Mouse (Mus musculus) embryonic facial prominence, embryonic 15.5 days (tissue): Measurements from ENCODE around the gene L3mbtl4. TPM values are rescaled to one million over a fixed set of nuclear protein-coding genes. Genes with fewer than 3 reads are reported as not detected.

Source experiments
- ATAC-seq: fragments of 200-750 bp; cut with Nextera tagmentation; 2 replicates; pipeline ENCODE4 v1.8.0; 2017; ENCODE audit warnings: low read depth, moderate TSS enrichment; ENCODE audit not compliant: insufficient number of reproducible peaks, low FRiP score, low TSS enrichment
- H3K27ac ChIP-seq: fragments of 300-500 bp; sonication (generic); replicated peaks from 2 replicates; pipeline ENCODE4 v1.5.1; 2015; ENCODE audit warnings: mild to moderate bottlenecking, inconsistent platforms
- H3K27me3 ChIP-seq: fragments of 300-500 bp; sonication (generic); 2 replicates; pipeline ENCODE4 v1.6.1; 2015; ENCODE audit warnings: inconsistent platforms
- H3K36me3 ChIP-seq: fragments of 300-500 bp; sonication (generic); 2 replicates; pipeline ENCODE4 v1.6.1; 2015; ENCODE audit warnings: mild to moderate bottlenecking, inconsistent platforms
- H3K4me1 ChIP-seq: fragments of 300-500 bp; sonication (generic); 2 replicates; pipeline ENCODE4 v1.6.1; 2015; ENCODE audit warnings: inconsistent platforms
- H3K4me2 ChIP-seq: fragments of 300-500 bp; sonication (generic); replicated peaks from 2 replicates; pipeline ENCODE4 v1.6.1; 2015; ENCODE audit warnings: mild to moderate bottlenecking, inconsistent platforms
- H3K4me3 ChIP-seq: fragments of 300-500 bp; sonication (generic); replicated peaks from 2 replicates; pipeline ENCODE4 v1.5.1; 2015; ENCODE audit warnings: mild to moderate bottlenecking, inconsistent platforms
- H3K9ac ChIP-seq: fragments of 300-500 bp; sonication (generic); 2 replicates; pipeline ENCODE4 v1.6.1; 2015; ENCODE audit warnings: inconsistent platforms
- H3K9me3 ChIP-seq: fragments of 300-500 bp; sonication (generic); replicated peaks from 2 replicates; pipeline ENCODE4 v1.6.1; 2016; ENCODE audit warnings: inconsistent platforms
- WGBS: fragments of 180-500 bp; shearing (Covaris S2); methylation state at CpG from one replicate; pipeline ENCODE4 v1.1.7; 2015; 5-methylcytosine and 5-hydroxymethylcytosine counted together
- polyA plus RNA-seq: library from polyadenylated mRNA; unstranded; fragments of >200 nt; fragmentation: Nextera tagmentation; extraction: Ambion mirVana; gene quantifications from 2 replicates; pipeline ENCODE4 v1.2.1, GENCODE M21; 2015

L3mbtl4 gene
- polyA plus RNA-seq, 1 experiment from 2014 or later = not detected

- H3K4me2 ChIP-seq = no peak overlapping the region
- H3K9me3 ChIP-seq = no peaks in the 10 kb centered on the region
- H3K4me1 ChIP-seq = no peaks in the 10 kb centered on the region
- no peak for ATAC-seq
- H3K36me3 ChIP-seq = no peaks in the 10 kb centered on the region
- WGBS = 88% methylated on average over 8 of the region's 8 CpGs
- H3K9ac ChIP-seq = no peak overlapping the region
- no peak overlapping the region for H3K27ac ChIP-seq
- no peaks in the 10 kb centered on the region for H3K27me3 ChIP-seq
- H3K4me3 ChIP-seq = no peak overlapping the region
Measured at GRCm38 (mm10) chr17:68288699-68289098, 15.1 kb downstream of the L3mbtl4 start.

GRCm38 (mm10) chr17:68291713-68292364 lies 18.2 kb downstream of the L3mbtl4 start:
- ATAC-seq = no peak

GRCm38 (mm10) chr17:68308381-68308780 lies 34.8 kb downstream of the L3mbtl4 start:
- Histone ChIP-seq H3K9ac (no peak overlapping the region), H3K27me3 (no peaks in the 10 kb centered on the region), H3K4me2 (no peak overlapping the region), H3K4me3 (no peak overlapping the region), H3K27ac (no peak overlapping the region), H3K36me3 (no peaks in the 10 kb centered on the region), H3K9me3 (no peaks in the 10 kb centered on the region), H3K4me1 (no peaks in the 10 kb centered on the region)
- WGBS = 67% methylated on average over 6 of the region's 6 CpGs
- no peak for ATAC-seq

More at GRCm38 (mm10) chr17:68291713-68292364, 18.2 kb downstream of the L3mbtl4 start:
- Histone ChIP-seq H3K27ac (no peak overlapping the region), H3K27me3 (no peaks in the 10 kb centered on the region), H3K9ac (no peak overlapping the region), H3K4me1 (no peaks in the 10 kb centered on the region), H3K4me2 (no peak overlapping the region), H3K36me3 (no peaks in the 10 kb centered on the region), H3K9me3 (no peaks in the 10 kb centered on the region), H3K4me3 (no peak overlapping the region)
- WGBS = 45% methylated on average over 9 of the region's 9 CpGs

GRCm38 (mm10) chr17:68312286-68312927 lies 38.8 kb downstream of the L3mbtl4 start:
- ATAC-seq = no peak
- Histone ChIP-seq H3K36me3 (no peaks in the 10 kb centered on the region), H3K27ac (no peak overlapping the region), H3K4me1 (no peaks in the 10 kb centered on the region), H3K27me3 (no peaks in the 10 kb centered on the region), H3K9ac (no peak overlapping the region), H3K9me3 (no peaks in the 10 kb centered on the region), H3K4me2 (no peak overlapping the region), H3K4me3 (no peak overlapping the region)
- 82% methylated on average over 5 of the region's 5 CpGs for WGBS

GRCm38 (mm10) chr17:68320940-68321339 lies 47.3 kb downstream of the L3mbtl4 start:
- Histone ChIP-seq H3K9ac (no peak overlapping the region), H3K9me3 (no peaks in the 10 kb centered on the region), H3K4me3 (no peak overlapping the region), H3K27ac (no peak overlapping the region), H3K4me1 (no peaks in the 10 kb centered on the region), H3K36me3 (no peaks in the 10 kb centered on the region), H3K4me2 (no peak overlapping the region), H3K27me3 (no peaks in the 10 kb centered on the region)
- 85% methylated on average over 8 of the region's 8 CpGs for WGBS
- no peak for ATAC-seq

GRCm38 (mm10) chr17:68322607-68323006 lies 49.0 kb downstream of the L3mbtl4 start:
- no peaks in the 10 kb centered on the region for H3K4me1 ChIP-seq
- H3K4me2 ChIP-seq = no peak overlapping the region
- 44% methylated on average over 3 of the region's 3 CpGs for WGBS
- no peaks in the 10 kb centered on the region for H3K36me3 ChIP-seq
- ATAC-seq = no peak
- H3K9me3 ChIP-seq = no peaks in the 10 kb centered on the region
- H3K9ac ChIP-seq = no peak overlapping the region
- H3K4me3 ChIP-seq = no peak overlapping the region
- H3K27ac ChIP-seq = no peak overlapping the region
- H3K27me3 ChIP-seq = no peaks in the 10 kb centered on the region

GRCm38 (mm10) chr17:68332225-68332624 lies 58.6 kb downstream of the L3mbtl4 start:
- Histone ChIP-seq H3K4me1 (no peaks in the 10 kb centered on the region), H3K27me3 (no peaks in the 10 kb centered on the region), H3K27ac (no peak overlapping the region), H3K4me3 (no peak overlapping the region), H3K4me2 (no peak overlapping the region), H3K9ac (no peak overlapping the region), H3K9me3 (no peaks in the 10 kb centered on the region), H3K36me3 (no peaks in the 10 kb centered on the region)
- 85% methylated on average over 5 of the region's 5 CpGs for WGBS
- no peak for ATAC-seq

GRCm38 (mm10) chr17:68333382-68333781 lies 59.8 kb downstream of the L3mbtl4 start:
- no peak overlapping the region for H3K27ac ChIP-seq
- no peak overlapping the region for H3K9ac ChIP-seq
- H3K36me3 ChIP-seq = no peaks in the 10 kb centered on the region
- H3K9me3 ChIP-seq = no peaks in the 10 kb centered on the region
- H3K27me3 ChIP-seq = no peaks in the 10 kb centered on the region
- no peak overlapping the region for H3K4me2 ChIP-seq
- no peak for ATAC-seq
- no peaks in the 10 kb centered on the region for H3K4me1 ChIP-seq
- H3K4me3 ChIP-seq = no peak overlapping the region
- WGBS = 59% methylated on average over 3 of the region's 3 CpGs

- Histone ChIP-seq H3K9ac (no peak overlapping the region), H3K4me1 (no peaks in the 10 kb centered on the region), H3K9me3 (no peaks in the 10 kb centered on the region), H3K27me3 (no peaks in the 10 kb centered on the region), H3K4me2 (no peak overlapping the region), H3K36me3 (no peaks in the 10 kb centered on the region), H3K27ac (no peak overlapping the region), H3K4me3 (no peak overlapping the region)
- 64% methylated on average over 3 of the region's 3 CpGs for whole genome bisulfite sequencing
- ATAC-seq = no peak
Measured at GRCm38 (mm10) chr17:68338917-68339553, 65.4 kb downstream of the L3mbtl4 start.

GRCm38 (mm10) chr17:68357687-68358086 lies 84.1 kb downstream of the L3mbtl4 start:
- no peak for ATAC-seq
- Histone ChIP-seq H3K27ac (no peak overlapping the region), H3K9me3 (no peaks in the 10 kb centered on the region), H3K4me1 (no peaks in the 10 kb centered on the region), H3K36me3 (no peaks in the 10 kb centered on the region), H3K4me3 (no peak overlapping the region), H3K4me2 (no peak overlapping the region), H3K27me3 (no peaks in the 10 kb centered on the region), H3K9ac (no peak overlapping the region)
- 53% methylated on average over 1 of the region's 1 CpGs for WGBS

- ATAC-seq = no peak
- WGBS = 91% methylated on average over 1 of the region's 1 CpGs
- Histone ChIP-seq H3K27me3 (no peaks in the 10 kb centered on the region), H3K4me1 (no peaks in the 10 kb centered on the region), H3K36me3 (no peaks in the 10 kb centered on the region), H3K4me2 (no peak overlapping the region), H3K4me3 (no peak overlapping the region), H3K9ac (no peak overlapping the region), H3K27ac (no peak overlapping the region), H3K9me3 (no peaks in the 10 kb centered on the region)
Measured at GRCm38 (mm10) chr17:68371101-68371500, 97.5 kb downstream of the L3mbtl4 start.
